Mouse (Mus musculus) CD8-positive naive resting alpha-beta T cell, adult 2 months (primary cell): Measurements from ENCODE around the gene Cbx3.
A peak's percentile ranks its signal among the peaks of the same experiment; 100 is the strongest.
"Not testable (repeated sequence)": the region's sequence is repeated elsewhere in the genome, so short reads cannot be mapped to it uniquely, and the experiment has no call there.

Experiments used
- DNase-seq, 2 experiments: peaks; one replicate each; pipeline ENCODE4 v3.0.0; 2022; ENCODE audit warnings: low read depth in 2 of 2, low spot score in 2 of 2

Gene Cbx3

DNA sequence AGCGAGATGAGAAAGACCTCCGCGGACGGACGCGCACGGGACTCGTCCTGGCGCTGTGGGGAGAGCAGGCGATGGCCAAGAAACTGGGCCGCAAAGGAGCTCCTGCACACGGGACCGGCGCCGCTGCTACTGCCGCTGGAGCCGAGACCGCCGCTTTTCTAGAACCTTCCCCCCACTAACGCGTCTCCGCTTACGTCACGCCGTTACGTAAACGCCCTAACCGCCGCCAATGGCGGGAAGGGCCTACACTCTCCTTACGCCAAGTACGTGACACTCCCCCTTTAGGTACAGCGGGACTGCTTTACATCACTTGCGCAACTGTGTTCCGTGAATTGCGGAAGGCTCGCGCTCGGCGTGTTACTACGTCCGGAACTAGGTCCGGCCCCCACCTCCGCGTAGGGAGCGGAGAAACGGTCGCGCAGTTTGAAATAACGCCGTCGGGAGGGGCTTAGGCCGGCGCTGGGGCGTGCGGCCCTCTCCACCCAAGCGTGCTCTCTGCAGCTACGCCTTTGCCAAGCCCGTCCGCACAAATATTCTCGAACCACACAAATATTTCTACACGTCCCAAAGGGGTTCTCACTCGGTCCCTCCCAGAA is 347 bp upstream of the Cbx3 start, which contains the start of gene Hnrnpa2b1:
Hnrnpa2b1 (minus strand) TSS at position 180 of the 596 bp plus-strand sequence.
- DNase-seq: peak; percentile 100

DNA sequence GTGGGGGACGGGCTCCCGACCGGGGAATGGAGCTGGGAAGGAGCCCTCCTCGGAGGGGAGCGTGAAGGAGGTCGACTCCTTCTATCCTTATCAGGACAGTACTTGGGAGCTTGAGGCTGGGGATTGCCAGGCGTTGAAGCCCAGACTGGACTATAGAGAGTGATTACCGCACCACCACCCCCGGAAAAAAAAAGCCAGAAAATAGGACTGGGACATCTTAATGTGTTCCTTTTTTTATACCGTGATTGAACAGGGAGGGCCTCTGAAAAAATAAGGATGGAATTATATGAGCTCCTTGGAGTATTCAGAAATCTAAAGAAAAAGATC is 982 bp downstream of the Cbx3 start:
- no peak for DNase-seq

DNA sequence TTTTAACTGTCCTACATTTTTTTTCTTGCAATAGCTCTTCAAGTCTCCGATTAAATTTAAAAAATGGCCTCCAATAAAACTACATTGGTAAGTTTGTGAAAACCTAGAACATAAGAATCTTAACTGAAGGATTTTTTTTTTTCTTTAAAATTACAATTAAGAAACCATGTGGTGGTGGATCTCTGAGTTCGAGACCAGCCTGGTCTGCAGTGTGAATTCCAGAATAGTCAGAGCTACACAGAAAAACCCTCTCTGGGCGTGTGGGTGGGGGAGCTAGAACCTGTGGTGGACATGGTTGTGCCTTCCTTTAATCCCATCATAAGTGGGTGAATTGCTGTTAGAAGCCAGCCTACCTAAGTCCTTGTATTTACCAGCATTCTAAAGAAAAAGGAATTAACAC is 1.6 kb downstream of the Cbx3 start:
- DNase-seq: no peak

- no peak for DNase-seq
Observed at GRCm38 (mm10) chr6:51472213-51472612, 2.1 kb downstream of the Cbx3 start.

GRCm38 (mm10) chr6:51479136-51479731 is 9.1 kb downstream of the Cbx3 start:
- no peak for DNase-seq

GRCm38 (mm10) chr6:51481548-51481947 is 11.4 kb downstream of the Cbx3 start:
- no peak for DNase-seq

DNA sequence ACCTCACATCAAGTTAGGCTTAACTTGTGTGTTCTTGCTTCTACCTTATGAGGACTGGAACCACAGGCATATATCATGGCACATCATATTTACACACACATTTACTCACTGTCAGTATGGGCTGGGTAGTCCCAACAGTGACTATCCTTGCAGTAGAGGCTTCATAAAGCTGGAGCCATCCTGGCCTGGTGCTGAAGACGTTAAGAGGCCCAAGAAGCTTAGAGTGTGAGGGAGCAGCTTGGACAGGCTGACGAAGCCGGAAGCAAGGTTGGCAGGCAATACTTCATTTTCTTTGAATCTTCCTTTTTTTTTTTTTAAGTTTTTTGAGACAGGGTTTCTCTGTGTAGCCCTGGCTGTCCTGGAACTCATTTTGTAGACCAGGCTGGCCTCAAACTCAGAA is 13.7 kb downstream of the Cbx3 start:
- DNase-seq: no peak

GRCm38 (mm10) chr6:51484556-51484955 is 14.4 kb downstream of the Cbx3 start:
- not testable (repeated sequence) for DNase-seq

DNA sequence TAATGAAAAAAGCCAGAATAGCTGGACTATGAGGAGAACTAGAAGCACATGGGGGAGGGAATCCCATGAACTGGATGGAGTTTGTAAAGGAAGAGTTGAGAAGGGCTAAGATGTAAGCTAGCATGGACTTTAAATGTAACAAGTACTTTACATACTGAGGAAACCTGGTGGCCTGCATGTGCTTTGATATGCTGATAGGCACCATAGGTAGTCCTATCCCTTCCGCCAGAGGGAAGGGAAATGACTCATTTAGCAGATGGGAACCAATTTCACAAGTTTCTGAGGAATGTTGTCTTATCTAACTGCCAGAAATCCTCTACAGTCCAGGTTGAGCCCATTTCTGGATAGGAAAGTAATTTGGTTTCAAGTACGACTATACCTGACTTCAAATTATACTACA is 15.5 kb downstream of the Cbx3 start:
- DNase-seq: no peak

- no peak for DNase-seq
Observed at GRCm38 (mm10) chr6:51486076-51486710, 16.0 kb downstream of the Cbx3 start.

DNA sequence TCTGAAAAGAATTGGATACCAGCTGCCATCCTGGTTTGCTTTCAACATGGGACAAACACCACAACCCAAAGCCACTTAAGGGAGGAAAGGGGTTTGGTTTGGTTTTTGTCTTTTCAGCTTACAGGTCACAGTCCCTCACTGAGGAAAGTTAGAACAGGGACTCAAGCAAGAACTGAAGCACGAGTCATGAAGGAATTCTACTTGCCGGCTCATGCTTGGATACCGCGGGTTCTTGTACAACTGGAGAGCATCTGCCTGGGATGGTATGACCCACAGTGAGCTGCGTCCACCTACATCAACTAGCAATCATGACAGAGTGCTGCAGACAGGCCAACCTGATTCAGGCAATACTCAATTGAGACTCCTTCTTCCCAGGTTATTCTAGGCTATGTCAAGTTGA is 16.6 kb downstream of the Cbx3 start:
- DNase-seq: no peak

GRCm38 (mm10) chr6:51489787-51490186 is 19.6 kb downstream of the Cbx3 start:
- no peak for DNase-seq

DNA sequence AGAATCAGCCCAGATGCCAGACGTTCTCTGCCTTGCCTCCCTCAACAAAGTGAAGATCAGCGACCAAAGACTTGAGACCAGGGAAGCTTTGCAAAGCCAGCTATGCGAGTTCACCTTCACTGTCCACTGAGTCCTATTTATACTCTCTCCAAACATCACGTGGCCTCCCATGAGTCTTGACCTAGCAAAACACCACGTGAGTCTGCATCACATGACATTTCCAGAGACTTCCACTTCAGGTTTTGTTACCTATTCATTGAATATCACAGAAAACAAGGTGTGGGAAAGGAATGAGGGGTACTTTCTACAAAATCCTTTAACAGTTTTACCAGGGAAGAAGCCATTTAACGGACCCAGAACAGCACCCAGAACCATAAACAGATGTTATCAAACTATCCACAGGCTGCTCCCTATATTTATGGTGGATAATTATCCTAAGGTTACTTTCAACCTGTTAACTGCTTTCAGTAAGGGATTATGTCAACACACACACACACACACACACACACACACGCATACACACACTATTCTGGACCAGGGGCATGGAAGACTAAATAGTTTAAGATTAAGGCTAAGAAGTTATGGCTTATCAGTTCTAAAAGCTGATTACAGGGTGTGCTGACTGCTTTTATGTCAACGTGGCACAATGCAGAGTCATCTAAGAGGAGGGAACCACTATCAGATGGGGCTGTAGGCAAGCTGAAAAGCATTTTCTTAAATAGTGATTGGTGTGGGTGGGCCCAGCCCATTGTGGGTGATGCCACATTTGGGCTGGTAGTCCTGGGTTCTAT is 27.4 kb downstream of the Cbx3 start:
- no peak for DNase-seq

DNA sequence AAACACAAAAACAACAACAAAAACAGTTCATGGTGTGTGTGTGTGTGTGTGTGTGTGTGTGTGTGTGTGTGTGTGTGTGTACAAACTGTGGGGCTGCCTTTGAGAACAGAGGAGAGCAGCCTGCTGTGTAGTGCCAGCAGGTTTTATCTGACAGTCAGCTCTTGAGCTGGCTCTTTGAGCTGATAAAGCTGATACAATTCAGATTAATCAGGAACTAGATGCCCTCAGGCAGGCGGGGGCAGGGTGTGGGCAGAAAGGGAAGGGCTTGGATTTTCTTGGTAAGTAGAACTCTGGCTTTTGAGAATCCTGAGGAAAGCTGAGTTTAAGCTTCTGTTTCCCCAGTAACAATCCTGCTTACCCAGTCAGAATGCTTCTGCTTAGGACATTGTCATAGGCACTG is 35.5 kb downstream of the Cbx3 start:
- DNase-seq: no peak

DNA sequence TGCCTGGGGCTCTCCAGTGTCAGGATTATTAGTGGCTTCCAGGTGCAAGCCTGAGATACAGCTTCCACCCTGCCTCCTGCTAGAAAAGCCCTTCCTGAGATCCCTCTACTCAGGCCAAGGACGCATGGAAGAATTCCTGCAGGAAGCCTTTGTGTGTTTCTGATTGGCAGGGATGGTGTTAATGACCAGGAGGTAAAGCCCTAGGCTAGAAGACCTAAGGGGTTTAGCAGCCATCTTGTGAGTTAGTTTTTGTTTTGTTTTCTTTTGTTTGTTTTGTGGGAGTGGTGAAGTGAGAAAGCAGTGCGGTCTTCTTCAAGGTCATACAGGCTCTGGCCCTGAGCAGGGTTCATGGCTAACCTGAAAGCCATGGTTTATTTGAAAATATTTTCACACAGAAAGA is 37.4 kb downstream of the Cbx3 start:
- no peak for DNase-seq

DNA sequence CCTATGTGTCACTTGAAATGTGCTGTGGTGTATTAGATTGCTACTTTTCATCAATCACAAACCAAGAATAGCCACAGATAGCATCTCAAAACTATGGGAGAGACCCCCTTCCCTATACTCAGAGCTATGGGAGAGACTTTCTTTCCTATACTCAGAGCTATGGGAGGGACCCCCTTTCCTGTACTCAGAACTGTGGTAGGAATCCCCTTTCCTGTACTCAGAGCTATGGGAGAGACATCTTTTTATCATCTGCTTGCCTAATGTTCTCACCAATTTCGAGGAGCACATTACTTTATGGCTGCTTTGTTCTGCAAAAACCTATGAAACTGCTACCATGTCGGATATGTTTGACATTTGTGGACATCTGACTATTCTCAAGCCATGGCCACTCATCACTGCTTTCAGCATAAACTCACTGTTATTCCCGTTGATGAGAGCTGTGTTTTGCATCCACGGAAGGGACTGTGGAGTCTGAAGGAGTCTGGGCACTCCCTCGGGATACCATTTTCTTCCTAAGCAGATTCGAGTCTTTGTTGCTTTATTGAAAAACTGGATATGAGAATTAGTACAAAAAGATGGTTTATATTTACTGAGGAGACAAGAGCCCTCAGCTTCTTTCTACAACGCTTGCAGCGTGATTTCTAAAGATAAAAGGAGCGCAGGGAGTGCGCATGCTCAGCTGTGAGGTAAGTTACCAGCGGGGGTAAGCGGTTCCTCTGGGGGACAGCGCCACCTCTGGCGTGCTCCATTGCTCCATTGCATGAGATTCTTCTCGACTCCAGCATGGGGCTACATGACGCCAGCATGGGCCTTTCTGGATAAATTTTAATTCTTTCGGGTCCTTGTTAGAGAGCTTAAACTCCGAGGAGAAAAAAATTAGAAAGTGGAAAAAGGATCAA is 38.8 kb downstream of the Cbx3 start:
- peak; percentile 70 to 81 for DNase-seq

- peak; percentile 56 to 70 for DNase-seq
Observed at GRCm38 (mm10) chr6:51510094-51510493, 39.9 kb downstream of the Cbx3 start.

DNA sequence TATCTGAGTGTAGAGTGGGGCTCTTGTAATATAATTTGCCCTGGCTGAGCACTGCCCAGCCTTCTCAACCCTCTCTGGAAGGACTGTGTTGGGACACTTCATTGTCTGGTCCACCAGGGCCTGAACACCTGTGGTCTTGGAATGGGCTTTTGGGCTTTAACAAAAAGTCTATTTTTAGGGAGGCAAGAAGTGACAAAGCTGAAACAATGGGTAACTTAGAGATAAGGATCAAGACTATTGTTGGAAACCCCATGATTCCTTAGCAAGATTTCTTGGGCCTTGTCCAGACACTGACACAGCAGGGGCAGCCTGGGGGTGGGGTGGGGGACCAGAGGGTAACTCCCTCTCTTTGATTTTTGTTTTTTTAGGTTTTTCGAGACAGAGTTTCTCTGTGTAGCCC is 40.8 kb downstream of the Cbx3 start:
- no peak for DNase-seq

- no peak for DNase-seq
Observed at GRCm38 (mm10) chr6:51513745-51514144, 43.6 kb downstream of the Cbx3 start.

GRCm38 (mm10) chr6:51514860-51515259 is 44.7 kb downstream of the Cbx3 start:
- DNase-seq: no peak

- no peak for DNase-seq
Observed at GRCm38 (mm10) chr6:51523310-51523709, 53.1 kb downstream of the Cbx3 start.
